Mouse (Mus musculus) hindbrain, embryonic 12.5 days (tissue): ENCODE results near the gene Tprn. TPM values are rescaled to one million over a fixed set of nuclear protein-coding genes. Genes with fewer than 3 reads are reported as not detected.

Source experiments
- ATAC-seq: fragments of 200-750 bp; cut with Nextera tagmentation; 2 replicates; pipeline ENCODE4 v1.8.0; 2017; ENCODE audit warnings: moderate TSS enrichment; ENCODE audit not compliant: low FRiP score
- H3K27ac ChIP-seq: fragments of 300-500 bp; sonication (generic); 2 replicates; pipeline ENCODE4 v1.5.1; 2016; ENCODE audit warnings: mild to moderate bottlenecking
- H3K27me3 ChIP-seq: fragments of 300-500 bp; sonication (generic); 2 replicates; pipeline ENCODE4 v1.6.1; 2016; ENCODE audit warnings: mild to moderate bottlenecking
- H3K36me3 ChIP-seq: fragments of 300-500 bp; sonication (generic); 2 replicates; pipeline ENCODE4 v1.6.1; 2016; ENCODE audit warnings: mild to moderate bottlenecking
- H3K4me1 ChIP-seq: fragments of 300-500 bp; sonication (generic); 2 replicates; pipeline ENCODE4 v1.6.1; 2016
- H3K4me2 ChIP-seq: fragments of 300-500 bp; sonication (generic); replicated peaks from 2 replicates; pipeline ENCODE4 v1.6.1; 2016; ENCODE audit warnings: mild to moderate bottlenecking
- H3K4me3 ChIP-seq: fragments of 300-500 bp; sonication (generic); 2 replicates; pipeline ENCODE4 v1.5.1; 2016; ENCODE audit warnings: mild to moderate bottlenecking
- H3K9ac ChIP-seq: fragments of 300-500 bp; sonication (generic); 2 replicates; pipeline ENCODE4 v1.6.1; 2016; ENCODE audit warnings: mild to moderate bottlenecking, moderate library complexity
- H3K9me3 ChIP-seq: fragments of 300-500 bp; sonication (generic); replicated peaks from 2 replicates; pipeline ENCODE4 v1.6.1; 2016; ENCODE audit warnings: mild to moderate bottlenecking
- WGBS: fragments of 180-500 bp; shearing (Covaris S2); methylation state at CpG from one replicate; pipeline ENCODE4 v1.1.7; 2016; 5-methylcytosine and 5-hydroxymethylcytosine counted together
- polyA plus RNA-seq: library from polyadenylated mRNA; unstranded; fragments of >200 nt; fragmentation: Nextera tagmentation; extraction: Ambion mirVana; gene quantifications from 2 replicates; pipeline ENCODE4 v1.2.1, GENCODE M21; 2016

The Tprn gene
- polyA plus RNA-seq, 1 experiment from 2014 or later = 13.2 TPM

DNA sequence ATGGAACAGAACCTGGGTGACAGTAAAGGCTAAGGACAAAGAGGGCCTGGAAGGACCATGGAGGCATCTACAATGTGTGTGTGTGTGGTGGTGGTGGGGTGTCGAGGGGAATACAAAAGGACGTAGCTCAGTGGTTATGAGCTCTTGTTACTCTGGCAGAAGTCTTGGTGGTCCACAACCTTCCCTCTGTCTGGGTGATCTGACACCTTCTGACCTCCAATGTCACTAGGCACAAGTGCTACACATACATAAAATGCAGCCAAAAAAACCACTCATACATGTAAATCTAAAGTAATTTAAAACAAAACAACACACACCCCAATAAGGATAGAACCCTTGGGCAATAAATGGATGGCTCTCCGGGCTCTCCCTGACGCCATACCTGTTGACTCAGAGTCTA is 35.0 kb upstream of the Tprn start:
- H3K36me3 ChIP-seq = no peaks in the 10 kb centered on the region
- H3K9me3 ChIP-seq = no peaks in the 10 kb centered on the region
- peaks cover 20% of the 10 kb centered on the region for H3K4me1 ChIP-seq
- no peak overlapping the region for H3K27ac ChIP-seq
- H3K4me3 ChIP-seq = no peak overlapping the region
- H3K9ac ChIP-seq = no peak overlapping the region
- WGBS = 87% methylated on average over 4 of the region's 4 CpGs
- no peak for ATAC-seq
- no peak overlapping the region for H3K4me2 ChIP-seq
- H3K27me3 ChIP-seq = peaks cover 10% of the 10 kb centered on the region

DNA sequence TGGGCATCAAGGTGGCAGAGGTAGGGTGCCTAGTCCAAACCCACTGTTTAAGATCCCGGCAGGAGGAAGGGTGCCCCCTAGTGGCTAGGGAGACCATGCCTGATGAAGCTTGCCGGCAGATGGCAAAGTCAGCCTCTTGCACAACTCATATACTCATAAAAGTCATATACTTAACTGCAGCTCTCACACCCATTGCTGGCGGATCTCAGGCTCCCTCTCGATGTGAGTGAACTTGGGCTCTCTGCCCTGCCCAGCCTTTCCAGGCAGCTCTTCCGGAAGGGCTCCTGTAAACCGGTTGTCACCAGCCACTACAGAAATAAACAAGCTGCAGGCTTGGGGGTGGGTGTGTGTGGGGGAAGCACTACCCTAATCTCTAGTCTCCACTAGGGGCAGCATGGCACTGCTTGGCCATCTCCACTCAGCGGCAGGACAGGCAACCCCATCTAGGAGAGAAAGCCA is 34.0 kb upstream of the Tprn start:
- Histone ChIP-seq H3K4me2 (peak overlapping the region; percentile 34), H3K9ac (peak overlapping the region; percentile 8; the same call in 1 of the 2 replicates), H3K36me3 (no peaks in the 10 kb centered on the region), H3K27me3 (peaks cover 10% of the 10 kb centered on the region), H3K4me1 (peaks cover 16% of the 10 kb centered on the region), H3K9me3 (no peaks in the 10 kb centered on the region), H3K4me3 (0 out of 2 replicates have a peak overlapping the region, but pooled peaks have one; percentile 6), H3K27ac (peak overlapping the region; percentile 31; the same call in 1 of the 2 replicates)
- WGBS = 2% methylated on average over 7 of the region's 7 CpGs
- ATAC-seq = no peak

DNA sequence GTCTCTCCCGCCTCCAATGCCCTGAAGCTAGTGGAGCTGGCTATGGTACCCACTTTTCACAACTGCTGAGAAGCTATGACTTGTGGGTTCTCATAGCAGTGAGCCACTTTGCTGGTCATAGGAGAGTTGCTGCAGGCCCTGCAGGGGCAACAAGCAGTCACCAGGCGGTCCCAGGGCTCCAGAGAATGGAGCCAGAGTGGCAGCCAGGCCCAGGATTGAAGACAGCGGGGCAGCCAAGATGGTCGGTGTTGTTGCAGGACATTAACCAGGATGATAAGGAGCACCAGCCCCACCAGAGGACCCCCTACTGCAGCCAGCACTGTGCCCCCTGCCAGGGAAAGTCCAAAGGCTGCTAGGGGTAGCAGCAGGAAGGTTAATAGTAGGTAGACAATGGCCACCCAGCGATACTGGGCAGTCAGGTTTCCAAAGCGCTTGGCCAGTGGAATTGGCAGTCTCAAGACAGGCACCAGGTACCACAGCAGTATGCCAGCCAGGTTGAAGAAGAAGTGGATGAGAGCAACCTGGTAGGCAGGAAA is 33.4 kb upstream of the Tprn start:
- Histone ChIP-seq H3K27me3 (peaks cover 13% of the 10 kb centered on the region), H3K36me3 (no peaks in the 10 kb centered on the region), H3K9ac (peak overlapping the region; percentile 8; the same call in 1 of the 2 replicates), H3K27ac (0 out of 2 replicates have a peak overlapping the region, but pooled peaks have one; percentile 31), H3K9me3 (no peaks in the 10 kb centered on the region), H3K4me2 (peak overlapping the region; percentile 34; the same call in 1 of the 2 replicates), H3K4me3 (no peak overlapping the region), H3K4me1 (peaks cover 12% of the 10 kb centered on the region)
- WGBS = 74% methylated on average over 6 of the region's 6 CpGs
- ATAC-seq = no peak

DNA sequence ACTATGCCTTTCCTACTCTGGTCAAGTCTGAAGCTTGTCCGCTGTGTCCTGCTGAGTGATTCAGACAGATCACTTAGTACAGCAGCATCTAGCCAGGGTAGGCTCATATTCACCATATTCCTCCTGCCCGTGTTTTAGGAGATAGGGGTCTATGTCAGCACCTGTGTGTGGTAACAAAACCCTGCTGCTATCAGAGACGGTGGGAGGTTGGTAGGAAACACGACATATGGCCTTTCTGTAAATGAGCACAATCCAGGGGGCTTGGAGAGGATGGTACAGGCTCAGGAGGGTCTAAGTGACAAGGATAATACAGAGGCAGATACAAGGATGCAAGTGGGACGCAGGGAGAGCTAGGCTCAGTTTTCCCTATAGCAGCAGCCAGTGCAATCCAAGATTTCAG is 32.8 kb upstream of the Tprn start:
- no peak overlapping the region for H3K9ac ChIP-seq
- peaks cover 18% of the 10 kb centered on the region for H3K27me3 ChIP-seq
- WGBS = 85% methylated on average over 5 of the region's 5 CpGs
- H3K4me1 ChIP-seq = peaks cover 12% of the 10 kb centered on the region
- no peaks in the 10 kb centered on the region for H3K36me3 ChIP-seq
- H3K9me3 ChIP-seq = no peaks in the 10 kb centered on the region
- H3K4me2 ChIP-seq = no peak overlapping the region
- H3K27ac ChIP-seq = no peak overlapping the region
- no peak for ATAC-seq
- no peak overlapping the region for H3K4me3 ChIP-seq

DNA sequence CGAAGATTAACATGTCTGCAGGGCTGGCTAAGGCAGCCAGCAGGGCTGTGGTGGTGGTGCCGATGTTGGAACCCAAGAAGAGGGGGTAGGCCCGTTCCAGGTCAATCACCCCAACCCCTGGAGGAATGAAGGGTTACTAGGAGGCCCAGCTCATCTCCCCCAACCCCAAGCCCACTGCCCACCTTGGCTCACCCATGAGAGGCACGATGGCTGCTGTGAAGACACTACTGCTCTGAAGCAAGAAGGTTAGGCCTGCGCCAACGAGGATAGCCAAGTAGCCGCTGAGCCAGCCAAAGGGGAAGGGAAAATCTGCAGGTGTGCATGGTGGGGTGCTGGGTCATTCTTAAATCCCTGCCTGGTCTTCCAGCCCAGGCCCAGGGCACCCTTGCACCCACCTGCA is 31.8 kb upstream of the Tprn start:
- Histone ChIP-seq H3K4me2 (no peak overlapping the region), H3K27ac (no peak overlapping the region), H3K9ac (no peak overlapping the region), H3K4me1 (peaks cover 10% of the 10 kb centered on the region), H3K4me3 (no peak overlapping the region), H3K27me3 (peaks cover 18% of the 10 kb centered on the region), H3K36me3 (no peaks in the 10 kb centered on the region), H3K9me3 (no peaks in the 10 kb centered on the region)
- ATAC-seq = no peak
- WGBS = 87% methylated on average over 7 of the region's 7 CpGs

DNA sequence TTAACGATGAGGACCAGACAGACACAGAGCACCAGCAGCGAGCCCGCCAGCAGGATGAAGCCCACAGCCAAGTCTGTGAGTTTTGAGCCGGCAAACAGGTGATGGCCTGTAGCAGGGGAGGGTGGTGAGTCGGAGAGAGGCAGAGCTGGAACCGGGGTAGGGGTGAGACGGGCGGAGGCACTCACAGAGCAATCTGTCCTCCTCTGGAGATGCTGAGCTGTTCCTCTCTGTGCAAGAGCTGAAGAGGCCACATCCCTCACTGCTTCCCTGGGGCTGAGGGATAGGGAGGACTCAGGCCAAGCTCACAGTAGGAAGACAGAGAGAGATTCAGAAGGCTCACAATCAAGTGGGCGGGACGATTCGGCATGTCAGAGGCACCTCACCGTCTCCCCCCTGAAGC is 31.4 kb upstream of the Tprn start:
- Histone ChIP-seq H3K36me3 (no peaks in the 10 kb centered on the region), H3K4me1 (peaks cover 7% of the 10 kb centered on the region), H3K4me3 (no peak overlapping the region), H3K27me3 (peaks cover 19% of the 10 kb centered on the region), H3K9me3 (no peaks in the 10 kb centered on the region), H3K4me2 (no peak overlapping the region), H3K27ac (no peak overlapping the region), H3K9ac (no peak overlapping the region)
- ATAC-seq = no peak
- WGBS = 60% methylated on average over 12 of the region's 12 CpGs

DNA sequence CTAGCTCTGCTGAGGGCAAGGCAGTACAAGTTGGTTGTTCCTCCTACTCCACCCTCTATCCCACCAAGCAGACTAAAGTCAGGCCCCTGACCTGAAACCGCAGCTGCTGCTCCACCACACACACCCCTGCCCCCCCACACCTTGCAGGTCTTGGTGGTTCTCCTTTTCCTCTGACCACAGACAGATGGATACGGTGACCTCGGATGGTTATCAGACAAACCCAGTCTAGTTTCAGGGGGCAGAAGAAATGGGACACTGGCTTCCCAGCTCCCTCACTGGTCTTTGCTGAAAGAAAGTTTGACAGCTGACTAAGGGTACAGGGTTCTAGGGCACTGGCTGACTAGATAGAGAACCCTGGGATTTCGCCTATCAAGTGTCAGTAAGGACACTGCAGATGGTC is 29.0 kb upstream of the Tprn start:
- Histone ChIP-seq H3K27ac (no peak overlapping the region), H3K36me3 (no peaks in the 10 kb centered on the region), H3K27me3 (peaks cover 23% of the 10 kb centered on the region), H3K4me3 (no peak overlapping the region), H3K4me2 (no peak overlapping the region), H3K4me1 (peaks cover 6% of the 10 kb centered on the region), H3K9me3 (no peaks in the 10 kb centered on the region), H3K9ac (no peak overlapping the region)
- 85% methylated on average over 4 of the region's 4 CpGs for WGBS
- ATAC-seq = no peak

DNA sequence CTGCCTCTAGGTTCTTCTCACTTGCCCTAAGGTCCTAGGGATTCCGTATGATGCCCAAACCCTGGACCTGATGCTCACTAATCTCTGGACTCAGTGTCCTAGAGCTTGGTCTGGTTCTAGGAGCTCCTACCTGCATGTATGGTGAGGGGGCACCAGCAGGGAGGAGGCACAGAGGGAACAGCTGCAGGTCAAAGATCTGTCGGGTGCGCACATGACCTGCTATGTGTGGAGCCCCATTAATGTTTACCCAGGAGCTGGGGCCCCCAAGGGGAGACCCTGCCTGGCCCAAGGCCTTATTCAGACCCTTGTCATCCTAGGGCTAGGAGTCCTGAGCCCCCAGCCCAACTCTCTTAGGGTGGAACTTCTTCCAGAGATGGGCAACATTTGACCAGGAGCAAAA is 28.4 kb upstream of the Tprn start, which contains the start of gene Slc34a3:
Gene Slc34a3 (minus strand): TSS at position 315 of the 400 bp plus-strand sequence.
- Histone ChIP-seq H3K27me3 (peaks cover 25% of the 10 kb centered on the region), H3K9me3 (no peaks in the 10 kb centered on the region), H3K27ac (no peak within 1 kb of the TSS), H3K36me3 (no peaks in the 10 kb centered on the region), H3K4me2 (no peak within 1 kb of the TSS), H3K4me1 (no peaks in the 10 kb centered on the region), H3K4me3 (no peak within 1 kb of the TSS), H3K9ac (no peak within 1 kb of the TSS)
- 87% methylated on average over 3 of the region's 3 CpGs for WGBS
- no peak for ATAC-seq

DNA sequence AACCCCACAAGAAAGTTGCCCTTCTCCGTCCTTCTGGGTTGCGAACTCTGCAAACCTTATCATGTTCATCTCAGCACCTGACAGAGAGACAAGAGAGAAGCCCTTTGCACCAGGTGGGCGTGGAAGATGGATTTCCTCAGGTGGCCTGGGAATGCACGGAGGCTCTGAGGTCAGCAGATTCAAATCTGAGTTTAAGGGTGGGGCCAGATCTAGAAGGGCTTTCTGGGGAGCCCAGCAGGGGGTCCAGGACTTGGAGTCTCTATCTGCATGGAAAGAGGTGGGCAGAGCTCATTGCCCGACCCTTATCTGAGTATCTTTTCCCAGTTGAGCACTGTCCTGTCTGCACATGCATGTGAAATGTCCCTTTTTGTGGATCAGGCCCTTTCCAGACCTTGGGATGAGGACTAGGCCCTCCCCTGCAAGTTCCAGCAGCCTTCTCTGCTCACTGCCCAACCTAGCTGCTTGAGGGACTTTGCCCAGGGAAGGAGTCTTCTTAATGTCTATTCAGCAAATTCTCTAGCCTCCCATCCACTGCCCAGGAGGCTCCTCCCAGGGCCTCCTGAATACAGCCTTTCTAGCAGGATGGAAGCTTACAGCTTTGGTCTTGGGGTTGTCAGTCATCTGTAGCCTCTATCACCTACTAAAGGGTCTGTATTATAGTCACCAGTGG is 27.7 kb upstream of the Tprn start:
- Histone ChIP-seq H3K27me3 (peaks cover 24% of the 10 kb centered on the region), H3K4me2 (no peak overlapping the region), H3K9me3 (no peaks in the 10 kb centered on the region), H3K36me3 (no peaks in the 10 kb centered on the region), H3K4me1 (no peaks in the 10 kb centered on the region), H3K4me3 (no peak overlapping the region), H3K27ac (no peak overlapping the region), H3K9ac (no peak overlapping the region)
- WGBS = 69% methylated on average over 5 of the region's 5 CpGs
- no peak for ATAC-seq

DNA sequence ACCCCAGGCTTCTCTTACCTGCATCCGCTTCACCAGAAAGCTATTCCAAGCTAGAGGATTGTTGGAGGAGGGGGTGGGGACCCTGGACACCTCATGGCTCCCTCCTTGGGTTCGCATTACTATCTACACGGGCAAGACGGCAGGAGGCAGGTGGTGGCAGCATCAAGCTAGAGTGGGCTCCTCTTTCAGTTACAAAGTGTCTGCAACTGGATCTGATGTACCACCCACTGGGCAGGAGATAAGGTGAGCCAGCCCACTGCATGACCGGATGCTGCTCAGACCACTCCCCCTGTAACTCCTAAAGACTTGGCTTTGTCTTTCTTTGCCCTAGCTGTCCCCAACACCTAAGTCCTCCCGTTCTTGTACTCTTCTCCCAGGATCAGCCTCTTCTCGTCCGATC is 25.8 kb upstream of the Tprn start, which contains the start of gene Rnf224:
Gene Rnf224 (minus strand): TSS at position 174 of the 400 bp plus-strand sequence.
- no peak within 1 kb of the TSS for H3K9ac ChIP-seq
- H3K4me1 ChIP-seq = peaks cover 10% of the 10 kb centered on the region
- H3K4me3 ChIP-seq = no peak within 1 kb of the TSS
- H3K27me3 ChIP-seq = peaks cover 25% of the 10 kb centered on the region
- H3K9me3 ChIP-seq = no peaks in the 10 kb centered on the region
- no peaks in the 10 kb centered on the region for H3K36me3 ChIP-seq
- WGBS = 33% methylated on average over 8 of the region's 8 CpGs
- H3K4me2 ChIP-seq = no peak within 1 kb of the TSS
- no peak for ATAC-seq
- H3K27ac ChIP-seq = no peak within 1 kb of the TSS

DNA sequence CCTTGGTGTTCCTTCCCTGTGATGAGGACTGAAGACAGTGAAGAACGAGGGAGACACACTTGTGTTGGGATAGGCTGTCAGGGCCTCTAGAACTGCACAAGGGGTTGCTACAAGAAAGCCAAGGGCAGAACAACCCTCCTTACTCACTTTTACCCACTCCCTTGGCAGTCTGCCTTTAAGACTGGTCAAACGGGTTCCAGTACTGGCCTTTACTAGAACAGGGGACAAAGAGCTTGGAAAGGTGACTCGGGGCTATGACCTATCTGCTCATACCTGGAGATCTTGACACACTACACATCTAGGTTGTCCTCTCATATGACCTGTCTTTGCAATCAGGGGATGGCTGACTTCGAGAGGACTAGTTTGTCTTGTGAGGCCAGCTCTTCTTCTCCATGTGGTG is 24.9 kb upstream of the Tprn start:
- ATAC-seq = no peak
- H3K4me2 ChIP-seq = no peak overlapping the region
- WGBS = 65% methylated on average over 4 of the region's 4 CpGs
- no peak overlapping the region for H3K9ac ChIP-seq
- no peak overlapping the region for H3K27ac ChIP-seq
- H3K4me1 ChIP-seq = peaks cover 16% of the 10 kb centered on the region
- H3K27me3 ChIP-seq = peaks cover 25% of the 10 kb centered on the region
- no peak overlapping the region for H3K4me3 ChIP-seq
- H3K36me3 ChIP-seq = no peaks in the 10 kb centered on the region
- no peaks in the 10 kb centered on the region for H3K9me3 ChIP-seq

DNA sequence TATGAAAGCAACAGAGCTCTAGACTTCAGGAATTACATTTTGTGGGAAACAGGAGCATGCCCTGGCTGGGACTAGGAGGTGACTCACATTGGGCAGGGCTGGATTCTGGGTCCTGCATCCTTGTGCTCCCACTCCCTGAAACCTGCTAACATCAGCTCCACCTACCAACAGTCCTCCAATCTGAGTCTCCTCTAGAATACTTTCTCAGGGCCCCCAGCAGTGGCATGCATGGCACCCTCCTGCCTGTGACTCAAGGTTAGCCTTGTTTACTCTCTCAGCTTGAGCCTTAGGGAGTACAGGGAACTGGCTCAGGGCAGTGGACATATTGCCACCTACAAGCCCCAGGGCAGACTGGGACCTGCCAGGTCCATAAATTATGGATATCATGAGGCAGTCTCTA is 24.3 kb upstream of the Tprn start:
- peaks cover 22% of the 10 kb centered on the region for H3K4me1 ChIP-seq
- no peak overlapping the region for H3K27ac ChIP-seq
- H3K9me3 ChIP-seq = no peaks in the 10 kb centered on the region
- ATAC-seq = no peak
- no peaks in the 10 kb centered on the region for H3K36me3 ChIP-seq
- peaks cover 30% of the 10 kb centered on the region for H3K27me3 ChIP-seq
- H3K4me2 ChIP-seq = no peak overlapping the region
- H3K9ac ChIP-seq = no peak overlapping the region
- H3K4me3 ChIP-seq = no peak overlapping the region

DNA sequence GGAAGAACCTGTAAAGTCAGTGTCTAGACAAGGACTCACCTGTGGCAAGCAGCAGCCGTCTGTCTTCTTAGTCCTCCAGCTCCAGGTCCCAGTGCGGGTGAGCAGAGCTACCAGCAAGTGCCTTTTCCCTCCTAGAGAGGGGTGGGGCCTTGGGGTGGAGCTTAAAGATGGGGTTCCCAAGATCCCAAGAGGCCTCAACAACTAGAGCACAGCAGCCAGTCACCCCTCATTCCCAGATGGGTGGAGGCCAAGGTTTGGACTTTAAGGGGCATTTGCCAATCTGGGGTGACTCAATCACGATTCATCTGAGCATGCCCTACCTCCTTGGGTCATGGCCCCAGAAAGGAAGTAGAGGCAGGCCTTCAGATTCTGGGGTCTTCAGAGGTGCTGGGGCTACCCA is 22.7 kb upstream of the Tprn start:
- WGBS = 81% methylated on average over 3 of the region's 3 CpGs

More for the DNA sequence above, 22.7 kb upstream of the Tprn start:
- Histone ChIP-seq H3K9ac (no peak overlapping the region), H3K27me3 (peaks cover 24% of the 10 kb centered on the region), H3K9me3 (no peaks in the 10 kb centered on the region), H3K27ac (no peak overlapping the region), H3K36me3 (0 out of 2 replicates have a peak, but pooled peaks cover under 1% of the 10 kb centered on the region), H3K4me2 (no peak overlapping the region), H3K4me3 (no peak overlapping the region), H3K4me1 (peaks cover 26% of the 10 kb centered on the region)
- ATAC-seq = no peak
